Mouse (Mus musculus): ENCODE measurements around the gene Rexo4. TPM values are rescaled to one million over a fixed set of nuclear protein-coding genes. Genes with fewer than 3 reads are reported as not detected.

Rexo4 gene
- polyA plus RNA-seq, 1 experiment, result 56.2 TPM

DNA sequence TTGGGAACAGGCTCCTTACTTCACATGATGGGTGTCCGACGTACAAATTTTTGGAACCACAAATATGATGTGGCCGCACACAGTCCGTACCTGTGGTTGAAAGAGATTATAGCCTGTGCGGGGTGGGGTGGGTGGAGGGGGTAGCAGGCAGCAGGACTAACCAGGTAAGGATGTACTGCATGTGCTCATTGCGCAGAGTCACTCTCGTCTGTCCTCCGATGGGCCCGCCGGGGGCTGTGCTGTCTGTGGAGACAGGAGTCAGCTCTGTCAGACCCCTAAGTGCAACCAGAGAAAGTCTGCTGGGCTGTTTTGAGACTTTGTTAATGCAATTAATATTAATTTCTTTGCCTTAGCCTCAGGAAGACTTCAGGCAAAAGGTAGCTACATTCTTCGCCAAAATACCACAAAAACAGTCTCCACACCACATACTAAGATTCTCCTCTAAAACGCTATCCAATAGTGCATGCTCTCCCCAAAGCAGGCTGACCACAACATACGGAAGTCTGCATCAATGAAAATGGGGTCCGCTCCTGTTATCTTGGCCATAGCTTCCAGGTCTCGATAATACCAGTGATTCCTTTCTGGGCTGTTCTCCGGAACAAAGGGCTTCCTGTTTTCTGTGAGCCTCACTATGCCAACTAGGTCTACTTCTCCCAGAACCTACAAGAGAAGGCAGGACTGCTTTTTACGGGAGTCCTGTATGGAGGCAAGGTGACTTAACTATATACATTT lies 50.6 kb downstream of the Rexo4 start:
- no peak overlapping the region for H3K27ac ChIP-seq (ENCODE audit: control insufficient read depth, insufficient read depth, low read length)
- no peak overlapping the region for H3K4me3 ChIP-seq (ENCODE audit: control insufficient read depth, insufficient read depth, low read length)

DNA sequence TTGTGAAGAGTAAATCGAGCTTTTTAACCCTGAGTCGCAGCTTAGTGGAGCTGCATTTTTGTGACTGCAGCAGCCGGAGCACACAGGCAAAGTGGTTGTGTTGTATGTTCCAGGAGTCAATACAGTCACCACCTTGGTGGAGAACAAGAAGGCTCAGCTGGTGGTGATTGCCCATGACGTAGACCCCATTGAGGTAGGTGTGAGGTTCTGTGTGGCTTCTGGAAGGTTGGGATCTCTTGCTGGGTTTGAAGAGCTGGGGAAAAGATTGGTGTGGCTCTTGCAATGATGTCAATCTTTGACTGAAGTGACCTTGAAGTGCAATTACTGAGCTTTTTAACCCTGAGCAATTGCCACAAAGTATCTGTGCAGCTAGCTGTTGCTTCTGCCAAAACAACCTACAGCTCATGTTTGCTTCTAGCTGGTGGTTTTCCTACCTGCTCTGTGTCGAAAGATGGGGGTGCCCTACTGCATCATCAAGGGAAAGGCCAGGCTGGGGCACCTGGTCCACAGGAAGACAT lies 51.9 kb downstream of the Rexo4 start:
- H3K4me3 ChIP-seq (ENCODE audit: control insufficient read depth, insufficient read depth, low read length), result peak overlapping the region; percentile 84; the same call in 1 of the 2 replicates
- TF ChIP-seq CTCF (IDR thresholded peaks at IDR 0.05; ENCODE audit: borderline replicate concordance, control insufficient read depth, extremely low read depth, insufficient read depth, low read length, poor library complexity), result no peak
- TF ChIP-seq POLR2A (IDR thresholded peaks at IDR 0.05; ENCODE audit: control insufficient read depth, extremely low read depth, insufficient read depth, low read length, poor library complexity), result no peak
- 81% methylated on average over 5 of the region's 5 CpGs for WGBS
- H3K27me3 ChIP-seq (ENCODE audit: control insufficient read depth, insufficient read depth, low read length), result no peaks in the 10 kb centered on the region
- H3K36me3 ChIP-seq (ENCODE audit: control insufficient read depth, insufficient read depth, low read length), result peaks cover 23% of the 10 kb centered on the region
- peaks cover 44% of the 10 kb centered on the region for H3K4me1 ChIP-seq (replicated peaks; ENCODE audit: control insufficient read depth, insufficient read depth, low read length)
- no peak for DNase-seq
- H3K27ac ChIP-seq (ENCODE audit: control insufficient read depth, insufficient read depth, low read length), result no peak overlapping the region

More for the DNA sequence above, 50.6 kb downstream of the Rexo4 start:
- no peak for DNase-seq
- peaks cover 23% of the 10 kb centered on the region for H3K36me3 ChIP-seq (ENCODE audit: control insufficient read depth, insufficient read depth, low read length)
- TF ChIP-seq CTCF (IDR thresholded peaks at IDR 0.05; ENCODE audit: borderline replicate concordance, control insufficient read depth, extremely low read depth, insufficient read depth, low read length, poor library complexity), result no peak
- TF ChIP-seq POLR2A (IDR thresholded peaks at IDR 0.05; ENCODE audit: control insufficient read depth, extremely low read depth, insufficient read depth, low read length, poor library complexity), result no peak
- H3K4me1 ChIP-seq (replicated peaks; ENCODE audit: control insufficient read depth, insufficient read depth, low read length), result peaks cover 44% of the 10 kb centered on the region
- WGBS, result 98% methylated on average over 17 of the region's 17 CpGs
- H3K27me3 ChIP-seq (ENCODE audit: control insufficient read depth, insufficient read depth, low read length), result no peaks in the 10 kb centered on the region

DNA sequence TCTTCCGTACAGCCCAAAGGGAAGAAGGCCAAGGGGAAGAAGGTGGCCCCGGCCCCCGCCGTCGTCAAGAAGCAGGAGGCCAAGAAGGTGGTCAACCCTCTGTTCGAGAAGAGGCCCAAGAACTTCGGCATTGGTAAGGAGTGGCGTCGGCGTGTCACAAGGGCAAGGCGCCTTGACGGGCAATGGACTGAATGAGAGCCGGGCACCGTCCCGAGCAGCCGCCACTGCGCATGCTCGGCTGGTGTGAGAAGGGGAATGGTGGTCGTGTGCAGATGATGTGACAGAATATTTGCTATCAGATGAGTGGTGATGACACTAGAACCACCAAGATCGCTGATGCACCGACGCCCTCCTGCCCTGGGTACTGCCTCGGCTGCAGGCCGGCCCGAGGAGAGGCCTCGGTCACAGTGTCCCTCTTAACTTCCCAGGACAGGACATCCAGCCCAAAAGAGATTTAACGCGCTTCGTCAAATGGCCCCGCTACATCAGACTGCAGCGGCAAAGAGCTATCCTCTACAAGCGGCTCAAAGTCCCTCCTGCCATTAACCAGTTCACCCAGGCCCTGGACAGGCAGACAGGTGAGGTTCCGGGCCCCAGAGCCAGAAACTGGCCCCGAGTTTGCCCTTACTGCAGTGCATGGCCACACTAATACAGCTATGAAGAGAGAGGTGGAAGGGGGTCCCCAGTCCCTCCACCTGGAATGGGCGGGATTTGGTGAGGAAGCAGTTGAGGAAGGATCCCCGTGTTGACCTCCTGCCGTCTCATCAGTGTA lies 53.0 kb downstream of the Rexo4 start:
- H3K4me1 ChIP-seq (replicated peaks; ENCODE audit: control insufficient read depth, insufficient read depth, low read length), result peaks cover 35% of the 10 kb centered on the region

DNA sequence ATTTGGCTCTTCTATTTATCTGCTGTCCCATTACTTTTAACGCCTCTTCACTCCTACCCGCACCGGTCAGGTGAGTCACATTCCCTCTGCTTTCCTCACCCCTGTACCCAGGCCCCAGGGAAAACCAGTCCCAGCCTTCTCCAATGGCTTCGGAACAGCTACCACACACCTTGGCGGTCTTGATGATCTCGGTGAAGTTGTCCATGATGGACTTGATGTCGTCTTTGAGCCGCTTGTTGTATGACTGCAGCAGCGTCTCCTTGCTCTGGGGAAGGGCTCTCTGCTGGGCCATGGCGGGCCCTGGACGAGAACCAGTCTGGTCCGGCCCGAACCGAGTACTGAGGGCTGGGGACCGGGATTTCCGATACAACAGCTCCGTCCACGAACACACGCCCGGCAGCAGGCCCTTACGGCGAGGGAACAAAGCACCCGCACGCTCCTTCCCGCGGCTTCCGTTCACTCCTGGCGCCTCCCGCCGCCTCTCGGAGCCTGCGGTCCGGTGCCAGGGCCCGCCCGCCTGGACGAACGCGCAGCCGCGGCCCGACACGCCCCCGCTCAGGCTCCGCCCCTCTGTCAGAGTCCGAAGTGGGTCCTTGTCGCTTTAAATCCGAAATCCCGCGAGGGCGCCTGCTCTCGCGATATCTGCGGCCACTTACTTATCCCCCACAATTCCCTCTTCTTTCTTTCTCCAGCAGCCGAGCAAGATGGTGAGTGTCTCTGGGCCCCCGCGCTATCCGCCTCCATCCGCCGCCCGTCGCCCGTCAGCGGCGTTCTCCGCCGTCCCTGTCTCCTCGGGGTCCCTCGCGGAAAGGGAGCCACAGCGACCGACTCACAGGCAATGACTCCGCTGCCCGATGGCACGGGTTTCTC lies 53.8 kb downstream of the Rexo4 start, which contains the start of the genes Med22 and Rpl7a:
TSS of gene Med22 (minus strand) at position 554 of the 870 bp plus-strand sequence.
TSS of gene Rpl7a (plus strand) at position 641 of the 870 bp plus-strand sequence.
- H3K36me3 ChIP-seq (ENCODE audit: control insufficient read depth, insufficient read depth, low read length), result peaks cover 23% of the 10 kb centered on the region
- peak; percentile 99 for DNase-seq

More for the DNA sequence above, 53.0 kb downstream of the Rexo4 start:
- WGBS, result under 1% methylated on average over 37 of the region's 37 CpGs
- H3K27me3 ChIP-seq (ENCODE audit: control insufficient read depth, insufficient read depth, low read length), result no peaks in the 10 kb centered on the region
- no peak for TF ChIP-seq POLR2A (IDR thresholded peaks at IDR 0.05; ENCODE audit: control insufficient read depth, extremely low read depth, insufficient read depth, low read length, poor library complexity)
- no peak for TF ChIP-seq CTCF (IDR thresholded peaks at IDR 0.05; ENCODE audit: borderline replicate concordance, control insufficient read depth, extremely low read depth, insufficient read depth, low read length, poor library complexity)
- no peak for DNase-seq
- peak overlapping the region; percentile 13 for H3K27ac ChIP-seq (ENCODE audit: control insufficient read depth, insufficient read depth, low read length)
- peak overlapping the region; percentile 84 for H3K4me3 ChIP-seq (ENCODE audit: control insufficient read depth, insufficient read depth, low read length)
- peaks cover 23% of the 10 kb centered on the region for H3K36me3 ChIP-seq (ENCODE audit: control insufficient read depth, insufficient read depth, low read length)

DNA sequence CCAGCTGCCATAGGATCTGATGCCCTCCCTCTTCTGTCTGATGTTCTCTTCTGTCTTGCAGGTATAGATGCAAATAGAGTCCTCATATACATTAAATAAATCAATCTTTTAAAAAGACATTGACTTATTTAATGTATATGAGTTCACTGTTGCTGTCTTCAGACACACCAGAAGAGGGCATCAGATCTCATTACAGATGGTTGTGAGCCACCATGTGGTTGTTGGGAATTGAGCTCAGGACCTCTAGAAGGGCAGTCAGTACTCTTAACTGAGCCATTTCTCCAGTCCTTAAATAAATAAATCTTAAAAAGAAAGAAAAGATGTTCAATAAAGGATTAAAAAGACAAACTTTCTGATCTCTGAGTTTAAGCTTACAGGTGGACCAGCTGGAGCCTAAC lies 54.8 kb downstream of the Rexo4 start:
- peaks cover 28% of the 10 kb centered on the region for H3K4me1 ChIP-seq (replicated peaks; ENCODE audit: control insufficient read depth, insufficient read depth, low read length)

More for the DNA sequence above, 53.8 kb downstream of the Rexo4 start, which contains the start of the genes Med22 and Rpl7a:
- H3K27me3 ChIP-seq (ENCODE audit: control insufficient read depth, insufficient read depth, low read length), result no peaks in the 10 kb centered on the region
- WGBS, result under 1% methylated on average over 74 of the region's 74 CpGs
- H3K27ac ChIP-seq (ENCODE audit: control insufficient read depth, insufficient read depth, low read length), result peak within 1 kb of the TSS; percentile 13
- peak within 1 kb of the TSS; percentile 84 for H3K4me3 ChIP-seq (ENCODE audit: control insufficient read depth, insufficient read depth, low read length)
- TF ChIP-seq CTCF (IDR thresholded peaks at IDR 0.05; ENCODE audit: borderline replicate concordance, control insufficient read depth, extremely low read depth, insufficient read depth, low read length, poor library complexity) (0 out of 2 replicates have a peak, but pooled peaks have one; percentile 39), POLR2A (IDR thresholded peaks at IDR 0.05; ENCODE audit: control insufficient read depth, extremely low read depth, insufficient read depth, low read length, poor library complexity) (peak; percentile 94)
- peaks cover 31% of the 10 kb centered on the region for H3K4me1 ChIP-seq (replicated peaks; ENCODE audit: control insufficient read depth, insufficient read depth, low read length)

More for the DNA sequence above, 54.8 kb downstream of the Rexo4 start:
- Histone ChIP-seq H3K27me3 (ENCODE audit: control insufficient read depth, insufficient read depth, low read length) (no peaks in the 10 kb centered on the region), H3K27ac (ENCODE audit: control insufficient read depth, insufficient read depth, low read length) (no peak overlapping the region), H3K4me3 (ENCODE audit: control insufficient read depth, insufficient read depth, low read length) (no peak overlapping the region), H3K36me3 (ENCODE audit: control insufficient read depth, insufficient read depth, low read length) (peaks cover 23% of the 10 kb centered on the region)
- TF ChIP-seq POLR2A (IDR thresholded peaks at IDR 0.05; ENCODE audit: control insufficient read depth, extremely low read depth, insufficient read depth, low read length, poor library complexity), result no peak
- no peak for TF ChIP-seq CTCF (IDR thresholded peaks at IDR 0.05; ENCODE audit: borderline replicate concordance, control insufficient read depth, extremely low read depth, insufficient read depth, low read length, poor library complexity)
- DNase-seq, result no peak

Data from thymus, adult 2 months (tissue).